Mouse (Mus musculus) erythroid progenitor cell, adult 5-6 weeks (primary cell): ENCODE data around the gene Plekhg3. TPM values are rescaled to one million over a fixed set of nuclear protein-coding genes. Genes with fewer than 3 reads are reported as not detected.

Source experiments
- ATAC-seq: replicated peaks from 2 replicates; pipeline ENCODE4 v1.8.0; 2016; ENCODE audit warnings: moderate number of reproducible peaks, mild to moderate bottlenecking, moderate TSS enrichment, inconsistent platforms; ENCODE audit not compliant: poor library complexity, low FRiP score, severe bottlenecking
- total RNA-seq, 2 experiments: library from RNA; stranded (forward) in 1 of 2; stranded (reverse) in 1 of 2; fragments of 150-400 nt in 1 of 2; fragments of 186-747, 209-891 nt in 1 of 2; gene quantifications; 2 replicates each; pipeline versions ENCODE4 v1.2.3 to v1.2.4; 2015 to 2017; ENCODE audit warnings: low replicate concordance in 2 of 2

Plekhg3 gene
- 1.8 and 4.6 TPM in 2 replicates for total RNA-seq (2015; ENCODE audit: low replicate concordance)
- 2.4 and 3.4 TPM in 2 replicates for total RNA-seq (2017; ENCODE audit: low replicate concordance)

GRCm38 (mm10) chr12:76530580-76531139, at the start of gene Plekhg3:
Gene Plekhg3 (plus strand): TSS chr12:76530891.
- no peak for ATAC-seq

GRCm38 (mm10) chr12:76482446-76482845, 48.2 kb upstream of the Plekhg3 start:
- no peak for ATAC-seq

- ATAC-seq, result no peak
Measured at GRCm38 (mm10) chr12:76482948-76483347, 47.7 kb upstream of the Plekhg3 start.

GRCm38 (mm10) chr12:76484881-76485280, 45.8 kb upstream of the Plekhg3 start:
- ATAC-seq, result no peak

GRCm38 (mm10) chr12:76485381-76485780, 45.3 kb upstream of the Plekhg3 start:
- no peak for ATAC-seq

GRCm38 (mm10) chr12:76486943-76487342, 43.7 kb upstream of the Plekhg3 start:
- no peak for ATAC-seq

- ATAC-seq, result no peak
Measured at GRCm38 (mm10) chr12:76490798-76491197, 39.9 kb upstream of the Plekhg3 start.

GRCm38 (mm10) chr12:76493462-76493861, 37.2 kb upstream of the Plekhg3 start:
- no peak for ATAC-seq

GRCm38 (mm10) chr12:76495381-76495780, 35.3 kb upstream of the Plekhg3 start:
- no peak for ATAC-seq

GRCm38 (mm10) chr12:76496324-76496723, 34.4 kb upstream of the Plekhg3 start:
- no peak for ATAC-seq

- no peak for ATAC-seq
Measured at GRCm38 (mm10) chr12:76499276-76499675, 31.4 kb upstream of the Plekhg3 start.

GRCm38 (mm10) chr12:76500055-76500454, 30.6 kb upstream of the Plekhg3 start:
- no peak for ATAC-seq

- no peak for ATAC-seq
Measured at GRCm38 (mm10) chr12:76500896-76501295, 29.8 kb upstream of the Plekhg3 start.

GRCm38 (mm10) chr12:76502981-76503380, 27.7 kb upstream of the Plekhg3 start:
- ATAC-seq, result no peak

- ATAC-seq, result no peak
Measured at GRCm38 (mm10) chr12:76506522-76506921, 24.2 kb upstream of the Plekhg3 start.

GRCm38 (mm10) chr12:76507791-76508190, 22.9 kb upstream of the Plekhg3 start:
- no peak for ATAC-seq

- no peak for ATAC-seq
Measured at GRCm38 (mm10) chr12:76508909-76509440, 21.7 kb upstream of the Plekhg3 start.

GRCm38 (mm10) chr12:76512731-76513130, 18.0 kb upstream of the Plekhg3 start:
- no peak for ATAC-seq

- no peak for ATAC-seq
Measured at GRCm38 (mm10) chr12:76514842-76515241, 15.8 kb upstream of the Plekhg3 start.

GRCm38 (mm10) chr12:76518000-76518399, 12.7 kb upstream of the Plekhg3 start:
- no peak for ATAC-seq

- ATAC-seq, result no peak
Measured at GRCm38 (mm10) chr12:76518909-76519842, 11.5 kb upstream of the Plekhg3 start.
